Mouse (Mus musculus) embryonic facial prominence, embryonic 12.5 days (tissue): ENCODE data around the gene Glrx. TPM values are rescaled to one million over a fixed set of nuclear protein-coding genes. Genes with fewer than 3 reads are reported as not detected.
"Not testable (repeated sequence)": the region's sequence is repeated elsewhere in the genome, so short reads cannot be mapped to it uniquely, and the experiment has no call there.

Experiments
- ATAC-seq: fragments of 200-750 bp; cut with Nextera tagmentation; 2 replicates; pipeline ENCODE4 v1.8.0; 2017; ENCODE audit not compliant: insufficient number of reproducible peaks, insufficient read depth, low FRiP score, low TSS enrichment
- H3K27ac ChIP-seq: fragments of 300-500 bp; sonication (generic); 2 replicates; pipeline ENCODE4 v1.5.1; 2016; ENCODE audit warnings: mild to moderate bottlenecking
- H3K27me3 ChIP-seq: fragments of 300-500 bp; sonication (generic); 2 replicates; pipeline ENCODE4 v1.6.1; 2016; ENCODE audit warnings: mild to moderate bottlenecking, moderate library complexity
- H3K36me3 ChIP-seq: fragments of 300-500 bp; sonication (generic); 2 replicates; pipeline ENCODE4 v1.6.1; 2016; ENCODE audit warnings: mild to moderate bottlenecking
- H3K4me1 ChIP-seq: fragments of 300-500 bp; sonication (generic); 2 replicates; pipeline ENCODE4 v1.6.1; 2016
- H3K4me2 ChIP-seq: fragments of 300-500 bp; sonication (generic); replicated peaks from 2 replicates; pipeline ENCODE4 v1.6.1; 2016; ENCODE audit warnings: mild to moderate bottlenecking, moderate library complexity
- H3K4me3 ChIP-seq: fragments of 300-500 bp; sonication (generic); 2 replicates; pipeline ENCODE4 v1.5.1; 2016; ENCODE audit warnings: mild to moderate bottlenecking
- H3K9ac ChIP-seq: fragments of 300-500 bp; sonication (generic); 2 replicates; pipeline ENCODE4 v1.6.1; 2016; ENCODE audit warnings: mild to moderate bottlenecking, moderate library complexity
- H3K9me3 ChIP-seq: fragments of 300-500 bp; sonication (generic); 2 replicates; pipeline ENCODE4 v1.6.1; 2016; ENCODE audit warnings: mild to moderate bottlenecking, moderate library complexity
- WGBS: fragments of 180-500 bp; shearing (Covaris S2); methylation state at CpG from one replicate; pipeline ENCODE4 v1.1.7; 2016; 5-methylcytosine and 5-hydroxymethylcytosine counted together
- polyA plus RNA-seq: library from polyadenylated mRNA; unstranded; fragments of >200 nt; fragmentation: Nextera tagmentation; extraction: Ambion mirVana; gene quantifications from 2 replicates; pipeline ENCODE4 v1.2.1, GENCODE M21; 2016

The Glrx gene
- polyA plus RNA-seq, 1 experiment from 2014 or later: 30.0 TPM

GRCm38 (mm10) chr13:75867876-75868275, 28.2 kb downstream of the Glrx start:
- Histone ChIP-seq H3K27ac (no peak overlapping the region), H3K4me1 (no peaks in the 10 kb centered on the region), H3K9me3 (no peaks in the 10 kb centered on the region), H3K9ac (no peak overlapping the region), H3K4me3 (no peak overlapping the region), H3K4me2 (no peak overlapping the region), H3K36me3 (peaks cover 26% of the 10 kb centered on the region), H3K27me3 (no peaks in the 10 kb centered on the region)
- ATAC-seq: no peak
- WGBS: 76% methylated on average over 2 of the region's 2 CpGs

DNA sequence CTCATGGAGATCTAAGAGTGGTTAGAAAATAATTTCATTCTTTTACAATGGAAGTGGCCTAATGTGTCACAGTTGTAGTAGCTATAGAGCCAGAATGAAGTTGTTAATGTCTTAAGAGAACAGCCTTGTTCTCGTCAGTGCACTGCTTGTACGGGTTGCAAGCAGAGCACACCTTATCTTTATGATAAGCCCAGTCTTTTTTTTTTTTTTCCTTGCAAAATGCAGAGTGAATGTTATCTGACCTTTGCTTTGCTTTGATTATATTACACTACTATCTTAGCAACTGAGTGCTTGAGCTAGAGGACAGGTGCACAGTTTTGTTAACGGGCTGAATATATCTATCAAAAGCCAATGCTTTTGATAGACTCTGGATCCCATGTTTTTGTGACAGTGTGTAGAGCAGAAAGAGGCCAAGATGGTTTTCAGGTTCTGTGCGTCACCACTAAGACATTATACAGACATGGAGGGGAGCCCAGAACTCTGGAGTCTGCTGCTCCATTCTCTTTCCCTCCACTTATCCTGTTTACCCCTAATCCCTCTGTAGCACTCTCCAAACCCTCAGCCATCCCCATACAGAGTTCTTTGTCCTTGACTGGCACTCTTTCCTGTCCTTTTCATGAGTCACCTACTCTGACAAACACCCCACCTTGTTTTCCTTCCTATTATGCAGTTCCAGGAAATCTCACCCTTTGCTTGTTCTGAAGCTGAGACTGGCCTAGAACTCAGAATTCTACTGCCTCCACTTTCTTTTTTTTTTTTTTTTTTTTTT, 35.1 kb downstream of the Glrx start:
- peaks cover 56% of the 10 kb centered on the region for H3K36me3 ChIP-seq
- no peak for ATAC-seq
- 95% methylated on average over 4 of the region's 4 CpGs for WGBS

GRCm38 (mm10) chr13:75876188-75876587, 36.5 kb downstream of the Glrx start:
- H3K9me3 ChIP-seq, H3K27ac ChIP-seq, H3K9ac ChIP-seq, ATAC-seq, H3K27me3 ChIP-seq, H3K4me1 ChIP-seq, H3K4me2 ChIP-seq, H3K4me3 ChIP-seq: not testable (repeated sequence)
- WGBS: 66% methylated on average over 7 of the region's 7 CpGs
- peaks cover 53% of the 10 kb centered on the region for H3K36me3 ChIP-seq

More for the DNA sequence above, 35.1 kb downstream of the Glrx start:
- Histone ChIP-seq H3K4me3 (no peak overlapping the region), H3K27me3 (no peaks in the 10 kb centered on the region), H3K9ac (no peak overlapping the region), H3K27ac (no peak overlapping the region), H3K9me3 (no peaks in the 10 kb centered on the region), H3K4me1 (no peaks in the 10 kb centered on the region), H3K4me2 (no peak overlapping the region)

GRCm38 (mm10) chr13:75876592-75876991, 36.9 kb downstream of the Glrx start:
- no peak overlapping the region for H3K4me2 ChIP-seq
- H3K27me3 ChIP-seq: no peaks in the 10 kb centered on the region
- no peak for ATAC-seq
- 92% methylated on average over 6 of the region's 6 CpGs for WGBS
- H3K4me3 ChIP-seq: no peak overlapping the region
- H3K9me3 ChIP-seq: no peaks in the 10 kb centered on the region
- H3K9ac ChIP-seq: no peak overlapping the region
- peaks cover 52% of the 10 kb centered on the region for H3K36me3 ChIP-seq
- no peaks in the 10 kb centered on the region for H3K4me1 ChIP-seq
- no peak overlapping the region for H3K27ac ChIP-seq

DNA sequence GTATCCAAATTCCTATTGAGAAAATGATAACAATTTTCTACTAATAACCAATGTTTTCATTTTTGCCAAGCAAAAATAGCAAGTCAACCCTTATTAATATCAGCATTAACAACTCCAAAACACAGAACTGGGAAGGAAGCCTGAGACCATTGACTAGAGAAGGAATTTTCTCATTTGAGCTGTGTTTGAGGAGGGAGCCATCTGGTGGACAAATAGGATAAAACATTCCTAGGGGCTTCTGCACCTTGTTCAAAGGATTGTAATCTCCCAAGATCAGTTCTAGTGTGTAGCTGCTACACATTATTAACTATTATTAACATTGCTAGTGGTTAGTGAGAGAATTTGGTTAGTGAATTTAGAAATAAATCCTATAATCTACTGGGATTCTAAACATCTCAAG, 38.2 kb downstream of the Glrx start:
- H3K27ac ChIP-seq: no peak overlapping the region
- ATAC-seq: no peak
- H3K36me3 ChIP-seq: peaks cover 50% of the 10 kb centered on the region
- H3K27me3 ChIP-seq: no peaks in the 10 kb centered on the region
- H3K4me2 ChIP-seq: no peak overlapping the region
- no peaks in the 10 kb centered on the region for H3K9me3 ChIP-seq
- no peak overlapping the region for H3K9ac ChIP-seq
- H3K4me1 ChIP-seq: no peaks in the 10 kb centered on the region
- no peak overlapping the region for H3K4me3 ChIP-seq

DNA sequence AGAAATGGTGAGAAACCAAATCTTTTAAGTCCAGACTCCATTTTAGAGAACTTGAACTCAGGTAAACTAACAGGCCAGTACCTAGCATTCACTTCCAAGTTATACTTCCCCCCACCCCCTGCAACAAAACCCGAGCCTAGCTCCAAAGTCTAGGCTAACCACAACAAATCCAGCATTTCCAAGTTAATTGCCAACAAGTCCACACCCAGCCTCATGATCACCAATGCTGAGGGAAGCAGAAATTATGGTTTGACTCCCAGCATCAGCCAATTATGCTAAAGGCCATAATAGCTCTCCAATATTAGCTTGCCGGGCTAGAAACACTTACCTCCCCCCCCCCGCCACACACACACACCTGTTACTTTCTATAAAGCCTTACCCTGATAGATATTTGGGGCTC, 40.1 kb downstream of the Glrx start:
- H3K27ac ChIP-seq: no peak overlapping the region
- no peak for ATAC-seq
- H3K4me3 ChIP-seq: no peak overlapping the region
- H3K4me1 ChIP-seq: no peaks in the 10 kb centered on the region
- H3K9me3 ChIP-seq: no peaks in the 10 kb centered on the region
- 78% methylated on average over 3 of the region's 3 CpGs for WGBS
- no peak overlapping the region for H3K9ac ChIP-seq
- no peak overlapping the region for H3K4me2 ChIP-seq
- H3K36me3 ChIP-seq: peaks cover 51% of the 10 kb centered on the region
- H3K27me3 ChIP-seq: no peaks in the 10 kb centered on the region

- no peak overlapping the region for H3K27ac ChIP-seq
- no peak overlapping the region for H3K4me2 ChIP-seq
- no peak overlapping the region for H3K9ac ChIP-seq
- no peak for ATAC-seq
- H3K4me3 ChIP-seq: no peak overlapping the region
- H3K27me3 ChIP-seq: no peaks in the 10 kb centered on the region
- no peaks in the 10 kb centered on the region for H3K4me1 ChIP-seq
- no peaks in the 10 kb centered on the region for H3K9me3 ChIP-seq
- peaks cover 52% of the 10 kb centered on the region for H3K36me3 ChIP-seq
- 76% methylated on average over 2 of the region's 2 CpGs for WGBS
Observed at GRCm38 (mm10) chr13:75880501-75880900, 40.8 kb downstream of the Glrx start.

DNA sequence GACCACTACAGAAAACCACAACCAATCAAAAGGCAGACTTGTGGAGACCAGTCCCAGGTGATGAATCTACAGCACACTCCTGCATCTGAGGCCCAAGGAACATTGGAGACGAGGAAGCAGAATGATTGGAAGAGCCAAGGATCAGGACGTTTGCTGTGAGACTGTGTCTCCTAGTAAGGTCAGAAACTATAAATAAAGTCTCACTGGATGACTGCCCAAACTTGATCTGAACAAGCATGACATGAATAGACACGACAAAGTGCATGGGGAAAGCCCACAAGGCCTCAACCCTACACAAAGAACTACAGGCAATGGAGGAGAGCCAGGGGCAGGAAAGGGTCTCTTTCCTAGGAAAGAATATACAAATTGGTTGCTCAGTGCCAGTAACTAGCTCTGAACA, 44.1 kb downstream of the Glrx start:
- Histone ChIP-seq H3K27me3 (no peaks in the 10 kb centered on the region), H3K4me2 (no peak overlapping the region), H3K4me1 (no peaks in the 10 kb centered on the region), H3K27ac (no peak overlapping the region), H3K9me3 (no peaks in the 10 kb centered on the region), H3K9ac (no peak overlapping the region), H3K4me3 (no peak overlapping the region), H3K36me3 (peaks cover 40% of the 10 kb centered on the region)
- WGBS: 80% methylated on average over 3 of the region's 3 CpGs
- no peak for ATAC-seq

DNA sequence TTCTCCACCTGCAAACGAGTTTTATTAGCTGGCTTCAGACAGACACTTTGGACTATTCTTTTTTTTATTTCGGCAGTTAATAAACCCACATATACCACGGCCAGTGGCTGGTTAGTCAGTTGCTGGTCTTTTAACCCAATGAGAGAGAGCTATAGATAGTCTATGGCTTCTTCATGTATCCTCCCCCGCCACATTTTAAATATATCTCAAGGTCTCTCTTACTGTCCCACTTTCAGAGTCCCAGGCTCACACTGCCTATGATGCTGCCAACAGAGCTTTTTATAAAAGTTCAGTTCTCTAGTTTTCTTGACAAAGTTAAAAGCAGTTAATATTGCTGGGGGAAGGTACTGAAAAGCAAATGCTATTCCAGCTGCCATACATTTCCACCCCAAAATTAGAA, 52.2 kb downstream of the Glrx start:
- Histone ChIP-seq H3K4me1 (no peaks in the 10 kb centered on the region), H3K4me3 (no peak overlapping the region), H3K4me2 (no peak overlapping the region), H3K9me3 (no peaks in the 10 kb centered on the region), H3K27me3 (no peaks in the 10 kb centered on the region), H3K36me3 (peaks cover 42% of the 10 kb centered on the region), H3K9ac (no peak overlapping the region), H3K27ac (no peak overlapping the region)
- WGBS: 94% methylated on average over 4 of the region's 4 CpGs
- no peak for ATAC-seq

GRCm38 (mm10) chr13:75892291-75892690, 52.6 kb downstream of the Glrx start:
- H3K4me3 ChIP-seq: no peak overlapping the region
- ATAC-seq: no peak
- no peaks in the 10 kb centered on the region for H3K27me3 ChIP-seq
- H3K4me2 ChIP-seq: no peak overlapping the region
- H3K4me1 ChIP-seq: no peaks in the 10 kb centered on the region
- H3K36me3 ChIP-seq: peaks cover 40% of the 10 kb centered on the region
- H3K27ac ChIP-seq: no peak overlapping the region
- WGBS: 91% methylated on average over 3 of the region's 3 CpGs
- H3K9me3 ChIP-seq: no peaks in the 10 kb centered on the region
- H3K9ac ChIP-seq: no peak overlapping the region

- Histone ChIP-seq H3K4me1 (no peaks in the 10 kb centered on the region), H3K9ac (no peak overlapping the region), H3K4me2 (no peak overlapping the region), H3K27ac (no peak overlapping the region), H3K9me3 (no peaks in the 10 kb centered on the region), H3K27me3 (no peaks in the 10 kb centered on the region), H3K36me3 (peaks cover 37% of the 10 kb centered on the region), H3K4me3 (no peak overlapping the region)
- ATAC-seq: no peak
- WGBS: 84% methylated on average over 6 of the region's 6 CpGs
Observed at GRCm38 (mm10) chr13:75892876-75893275, 53.2 kb downstream of the Glrx start.
